Mouse (Mus musculus): ENCODE results near the gene Grm2.

DNA sequence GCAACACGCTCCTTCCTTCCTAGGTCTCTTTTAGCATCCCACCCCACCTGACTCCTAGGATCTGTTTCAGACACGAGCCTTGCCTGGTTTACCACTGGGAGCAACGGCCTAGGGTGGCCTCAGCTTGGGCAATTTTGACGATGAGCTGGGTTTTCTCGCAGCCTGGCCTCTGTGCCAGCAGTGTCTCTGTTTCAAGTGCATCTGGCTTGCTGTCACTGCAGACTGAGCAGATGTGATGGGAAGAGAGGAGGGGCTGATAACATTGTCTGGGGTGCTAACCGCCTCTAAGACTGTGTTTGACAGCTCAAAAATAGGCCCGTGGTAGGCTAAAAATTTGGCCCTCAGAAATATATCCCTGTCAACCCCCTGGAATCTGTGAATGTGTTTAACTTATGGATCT lies 60.0 kb downstream of the Grm2 start:
- TF ChIP-seq POLR2A (IDR thresholded peaks at IDR 0.05; ENCODE audit: borderline replicate concordance, extremely low read depth, insufficient read depth, insufficient read length, poor library complexity, severe bottlenecking), result no peak
- no peak for TF ChIP-seq CTCF (IDR thresholded peaks at IDR 0.05; ENCODE audit: borderline replicate concordance, extremely low read depth, insufficient read depth, insufficient read length)

All from brain, embryonic 14.5 days (tissue).